Mouse (Mus musculus) embryonic facial prominence, embryonic 11.5 days (tissue): ENCODE measurements around the gene Map2. TPM values are rescaled to one million over a fixed set of nuclear protein-coding genes. Genes with fewer than 3 reads are reported as not detected.

Experiments
- ATAC-seq: fragments of 200-750 bp; cut with Nextera tagmentation; replicated peaks from 2 replicates; pipeline ENCODE4 v1.8.0; 2017; ENCODE audit warnings: low read depth; ENCODE audit not compliant: insufficient number of reproducible peaks, low FRiP score, low TSS enrichment
- DNase-seq: peaks from one replicate; pipeline ENCODE4 v3.0.0-alpha.2; 2015; ENCODE audit warnings: low spot score
- H3K27ac ChIP-seq: fragments of 300-500 bp; sonication (generic); replicated peaks from 2 replicates; pipeline ENCODE4 v1.5.1; 2014; ENCODE audit warnings: mild to moderate bottlenecking, low read depth, low read length, control low read depth
- H3K27me3 ChIP-seq: fragments of 300-500 bp; sonication (generic); 2 replicates; pipeline ENCODE4 v1.6.1; 2014; ENCODE audit warnings: mild to moderate bottlenecking, low read length, moderate library complexity, mixed read lengths; ENCODE audit not compliant: control insufficient read depth, insufficient read depth
- H3K36me3 ChIP-seq: fragments of 300-500 bp; sonication (generic); replicated peaks from 2 replicates; pipeline ENCODE4 v1.6.1; 2014; ENCODE audit warnings: low read depth, mild to moderate bottlenecking, low read length, moderate library complexity, mixed read lengths; ENCODE audit not compliant: control insufficient read depth, insufficient read depth
- H3K4me1 ChIP-seq: fragments of 300-500 bp; sonication (generic); 2 replicates; pipeline ENCODE4 v1.6.1; 2014; ENCODE audit warnings: low read length, mixed read lengths; ENCODE audit not compliant: control insufficient read depth, insufficient read depth
- H3K4me2 ChIP-seq: fragments of 300-500 bp; sonication (generic); 2 replicates; pipeline ENCODE4 v1.6.1; 2014; ENCODE audit warnings: low read depth, mild to moderate bottlenecking, control low read depth, low read length, moderate library complexity
- H3K4me3 ChIP-seq: fragments of 300-500 bp; sonication (generic); 2 replicates; pipeline ENCODE4 v1.5.1; 2014; ENCODE audit warnings: low read depth, low read length, control low read depth
- H3K9ac ChIP-seq: fragments of 300-500 bp; sonication (generic); replicated peaks from 2 replicates; pipeline ENCODE4 v1.6.1; 2014; ENCODE audit warnings: mild to moderate bottlenecking, control low read depth, low read length
- H3K9me3 ChIP-seq: fragments of 300-500 bp; sonication (generic); replicated peaks from 2 replicates; pipeline ENCODE4 v1.6.1; 2016; ENCODE audit warnings: mild to moderate bottlenecking, low read length, inconsistent platforms, mixed read lengths; ENCODE audit not compliant: control insufficient read depth
- WGBS: fragments of 180-500 bp; shearing (Covaris S2); extraction: QIAGEN DNeasy Blood & Tissue Kit; methylation state at CpG from one replicate; pipeline ENCODE4 v1.1.7; 2014; 5-methylcytosine and 5-hydroxymethylcytosine counted together
- polyA plus RNA-seq: library from polyadenylated mRNA; unstranded; fragments of >200 nt; fragmentation: Nextera tagmentation; extraction: Ambion mirVana; gene quantifications from 2 replicates; pipeline ENCODE4 v1.2.1, GENCODE M21; 2014

Gene Map2
- polyA plus RNA-seq, 1 experiment from 2014 or later = 38.0 TPM

DNA sequence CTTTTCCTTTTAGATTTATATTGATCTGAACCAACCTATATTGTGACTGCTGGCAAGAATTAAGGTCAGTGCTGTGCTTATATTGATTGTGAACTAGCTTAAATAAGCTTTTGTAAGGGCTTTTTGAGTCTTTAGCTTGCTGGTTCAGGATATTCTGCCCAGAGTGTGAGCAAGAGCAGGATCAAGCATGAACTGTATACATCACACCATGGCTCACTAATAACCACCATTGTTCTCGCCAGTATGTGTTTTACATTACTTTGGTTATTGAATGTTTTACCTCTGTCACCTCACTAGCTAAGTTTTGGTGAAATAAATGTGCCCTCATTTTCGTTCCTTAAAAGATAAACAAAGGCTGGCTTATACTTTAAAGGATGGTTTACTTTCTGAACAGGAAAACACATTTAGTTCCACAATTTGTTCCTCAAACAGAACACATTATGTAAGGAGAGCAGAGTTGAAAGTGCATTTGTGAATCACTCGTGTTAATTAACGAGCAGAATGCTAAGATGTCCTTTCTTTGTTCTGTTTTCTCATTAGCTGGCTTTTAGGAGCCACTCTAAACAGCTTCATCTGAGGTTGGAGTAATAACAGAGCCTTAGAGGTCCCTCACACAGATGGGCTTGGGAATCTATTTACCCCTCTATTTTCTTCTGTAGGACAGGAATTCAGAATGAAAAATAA, 76.7 kb downstream of the Map2 start:
- no peak for DNase-seq
- no peak for ATAC-seq
- Histone ChIP-seq H3K36me3 (no peaks in the 10 kb centered on the region), H3K9me3 (no peaks in the 10 kb centered on the region), H3K4me1 (no peaks in the 10 kb centered on the region), H3K27ac (no peak overlapping the region), H3K27me3 (no peaks in the 10 kb centered on the region), H3K4me2 (no peak overlapping the region), H3K9ac (no peak overlapping the region), H3K4me3 (no peak overlapping the region)
- WGBS = 46% methylated on average over 4 of the region's 4 CpGs

DNA sequence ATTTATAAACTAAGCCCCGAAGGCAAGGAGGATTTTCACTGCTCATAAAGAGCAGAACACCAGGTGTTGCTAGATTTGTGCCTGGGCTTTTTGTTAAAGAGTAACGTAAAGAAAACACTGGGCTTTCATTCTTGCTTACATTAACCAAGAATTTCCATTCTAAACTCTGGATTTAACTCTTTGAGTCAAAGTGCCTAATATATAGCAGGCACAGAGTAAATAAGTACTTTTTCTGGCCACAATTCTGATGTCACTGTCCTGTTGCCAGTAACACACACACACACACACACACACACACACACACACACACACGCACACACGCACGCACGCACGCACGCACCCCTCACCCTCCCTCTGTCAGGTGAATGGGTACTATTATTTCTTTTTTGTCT, 77.3 kb downstream of the Map2 start:
- Histone ChIP-seq H3K4me2 (no peak overlapping the region), H3K27ac (no peak overlapping the region), H3K9me3 (no peaks in the 10 kb centered on the region), H3K9ac (no peak overlapping the region), H3K4me3 (no peak overlapping the region), H3K27me3 (no peaks in the 10 kb centered on the region), H3K36me3 (no peaks in the 10 kb centered on the region), H3K4me1 (no peaks in the 10 kb centered on the region)
- DNase-seq (no peak), ATAC-seq (no peak)
- 81% methylated on average over 8 of the region's 8 CpGs for WGBS

DNA sequence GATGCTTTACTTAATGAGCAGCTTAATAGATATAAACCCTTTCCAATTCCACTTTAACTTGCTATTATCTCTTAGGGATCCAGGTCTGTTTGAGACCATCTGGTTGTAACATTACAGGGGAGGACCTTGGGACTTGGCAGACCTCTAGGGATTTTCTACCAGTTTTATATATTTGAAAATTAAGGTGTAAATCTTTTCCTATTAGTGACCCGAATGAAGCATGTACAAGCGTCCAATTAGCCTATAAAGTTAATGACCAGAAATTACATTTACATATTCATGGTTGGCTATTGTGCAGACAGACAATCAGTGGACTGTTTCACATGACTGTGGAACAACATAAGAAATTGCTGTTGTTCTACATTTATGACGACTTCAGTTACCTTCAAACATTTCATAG, 88.1 kb downstream of the Map2 start:
- no peak overlapping the region for H3K4me3 ChIP-seq
- H3K9me3 ChIP-seq = no peaks in the 10 kb centered on the region
- DNase-seq (no peak), ATAC-seq (no peak)
- no peak overlapping the region for H3K27ac ChIP-seq
- no peaks in the 10 kb centered on the region for H3K36me3 ChIP-seq
- no peak overlapping the region for H3K9ac ChIP-seq
- H3K4me1 ChIP-seq = no peaks in the 10 kb centered on the region
- 79% methylated on average over 3 of the region's 3 CpGs for WGBS
- no peaks in the 10 kb centered on the region for H3K27me3 ChIP-seq
- H3K4me2 ChIP-seq = no peak overlapping the region

DNA sequence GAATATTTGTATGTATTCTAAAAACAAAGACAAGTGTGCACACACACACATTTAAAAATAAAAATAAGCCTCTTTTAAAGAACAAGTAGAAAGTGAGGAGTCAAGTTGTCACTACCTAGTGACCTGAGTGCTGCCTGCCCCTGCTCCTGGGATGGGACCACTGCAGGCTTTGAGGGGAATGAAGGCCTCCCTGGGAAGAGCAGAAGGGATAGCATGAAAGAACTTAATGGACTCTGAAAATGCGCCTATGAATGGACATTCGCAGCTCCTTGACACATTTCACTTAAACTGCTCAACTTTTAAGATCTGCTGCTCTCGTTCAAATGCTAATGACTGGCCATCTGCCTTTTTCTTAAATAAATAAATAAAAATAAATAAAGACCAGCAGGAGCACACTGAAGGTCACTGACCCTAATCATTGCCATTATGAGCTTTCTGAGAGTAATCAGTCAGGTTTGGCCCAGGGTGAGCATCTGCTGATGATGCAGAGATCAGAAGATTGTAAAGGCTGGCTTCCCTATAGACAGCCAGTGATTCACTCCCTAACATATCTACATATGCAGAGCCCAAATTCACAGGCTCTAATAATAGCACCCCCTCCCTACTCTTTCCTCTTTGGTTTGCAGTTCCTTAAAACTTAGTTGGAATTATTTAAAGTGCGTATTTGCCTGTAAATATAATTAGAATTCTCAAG, 91.3 kb downstream of the Map2 start:
- H3K4me3 ChIP-seq = no peak overlapping the region
- ATAC-seq (no peak), DNase-seq (no peak)
- H3K4me1 ChIP-seq = no peaks in the 10 kb centered on the region
- H3K9me3 ChIP-seq = no peaks in the 10 kb centered on the region
- no peak overlapping the region for H3K27ac ChIP-seq
- H3K4me2 ChIP-seq = no peak overlapping the region
- H3K27me3 ChIP-seq = no peaks in the 10 kb centered on the region
- 49% methylated on average over 4 of the region's 4 CpGs for WGBS
- H3K36me3 ChIP-seq = no peaks in the 10 kb centered on the region
- no peak overlapping the region for H3K9ac ChIP-seq

- H3K4me2 ChIP-seq = no peak overlapping the region
- DNase-seq = no peak
Measured at GRCm38 (mm10) chr1:66277663-66278062, 102.6 kb downstream of the Map2 start.

DNA sequence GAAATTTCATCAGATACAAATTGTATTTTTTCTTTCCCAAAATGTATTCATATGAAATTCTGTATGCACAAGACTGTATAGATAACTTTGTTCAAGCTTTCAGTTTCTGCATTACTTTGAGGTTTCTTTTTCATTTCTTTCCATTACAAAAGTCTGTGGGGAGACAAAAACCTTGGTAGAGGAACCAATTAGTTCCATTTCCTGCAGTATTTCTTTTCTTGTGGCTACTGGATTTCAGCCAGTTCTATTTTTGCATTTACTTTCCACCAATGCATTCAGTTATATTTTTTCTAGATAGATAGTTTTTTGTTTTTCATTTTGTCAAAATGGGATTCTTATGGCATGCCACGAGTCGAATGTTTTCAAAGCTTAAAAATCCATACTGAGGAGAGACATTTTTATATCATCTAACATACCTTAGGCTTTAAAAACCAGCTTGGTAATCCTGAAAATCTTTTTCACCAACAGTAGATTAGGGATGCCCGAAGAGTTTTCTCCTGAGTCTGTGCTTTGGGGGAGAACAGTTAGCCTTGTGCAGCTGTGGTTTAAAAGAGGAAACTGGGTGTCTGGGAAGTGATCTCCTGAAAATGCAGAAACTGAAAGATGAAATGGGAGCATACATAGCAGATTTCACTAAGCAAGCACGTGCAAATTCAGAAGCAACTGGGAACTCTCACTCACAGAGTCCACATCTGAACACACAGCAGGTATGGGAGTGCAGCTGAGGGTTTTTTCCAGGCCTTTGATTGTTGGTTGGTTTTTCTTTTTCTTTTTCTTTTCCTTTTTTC, 104.3 kb downstream of the Map2 start:
- Histone ChIP-seq H3K36me3 (no peaks in the 10 kb centered on the region), H3K4me2 (no peak overlapping the region), H3K9me3 (no peaks in the 10 kb centered on the region), H3K9ac (no peak overlapping the region), H3K27me3 (no peaks in the 10 kb centered on the region), H3K27ac (no peak overlapping the region), H3K4me1 (no peaks in the 10 kb centered on the region), H3K4me3 (no peak overlapping the region)
- WGBS = 74% methylated on average over 4 of the region's 4 CpGs
- no peak for ATAC-seq
- DNase-seq = no peak

More at GRCm38 (mm10) chr1:66277663-66278062, 102.6 kb downstream of the Map2 start:
- H3K9me3 ChIP-seq = no peaks in the 10 kb centered on the region
- ATAC-seq = no peak
- H3K4me3 ChIP-seq = no peak overlapping the region
- H3K4me1 ChIP-seq = no peaks in the 10 kb centered on the region
- H3K27me3 ChIP-seq = no peaks in the 10 kb centered on the region
- H3K36me3 ChIP-seq = no peaks in the 10 kb centered on the region
- H3K9ac ChIP-seq = no peak overlapping the region
- 94% methylated on average over 3 of the region's 5 CpGs for WGBS
- H3K27ac ChIP-seq = no peak overlapping the region

DNA sequence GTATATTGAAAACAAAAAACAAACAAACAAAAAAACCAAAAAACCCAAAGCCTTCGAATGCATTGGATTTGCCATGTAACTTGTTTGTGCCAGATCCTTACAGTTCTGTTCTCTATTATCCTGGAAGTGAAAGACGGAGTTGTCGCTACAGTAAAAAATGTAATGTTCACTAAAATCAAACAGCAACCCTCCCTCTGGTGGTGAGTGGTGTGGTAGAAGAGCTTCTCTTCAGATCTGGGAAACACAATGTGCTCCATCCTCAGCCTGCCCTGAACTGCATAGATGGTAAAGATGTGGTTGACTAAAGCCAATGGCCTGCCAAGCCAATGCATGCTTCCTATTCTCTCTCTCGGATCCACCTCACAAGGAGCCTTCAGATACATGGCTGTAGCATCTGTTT, 105.1 kb downstream of the Map2 start:
- Histone ChIP-seq H3K4me3 (no peak overlapping the region), H3K36me3 (no peaks in the 10 kb centered on the region), H3K9ac (no peak overlapping the region), H3K4me2 (no peak overlapping the region), H3K9me3 (no peaks in the 10 kb centered on the region), H3K4me1 (no peaks in the 10 kb centered on the region), H3K27ac (no peak overlapping the region), H3K27me3 (no peaks in the 10 kb centered on the region)
- WGBS = 89% methylated on average over 4 of the region's 4 CpGs
- DNase-seq (no peak), ATAC-seq (no peak)

DNA sequence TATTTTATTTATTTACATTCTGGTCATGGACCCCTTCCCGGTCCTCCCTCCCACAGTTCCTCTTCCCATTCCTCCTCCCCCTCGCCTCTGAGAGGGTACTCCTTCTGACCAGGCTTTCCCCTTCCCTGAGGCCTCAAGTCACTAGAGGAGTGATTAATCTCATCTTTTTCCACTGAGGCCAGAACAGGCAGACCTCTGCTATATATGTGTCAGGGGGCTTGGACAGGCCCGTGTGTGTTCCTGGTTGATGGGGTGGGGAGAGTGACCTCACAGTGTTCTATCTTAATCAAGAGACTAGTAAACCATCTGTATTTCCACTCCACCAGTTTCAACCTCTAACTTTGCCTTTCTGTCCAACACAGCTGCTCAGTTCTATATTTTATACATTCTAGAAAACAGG, 107.4 kb downstream of the Map2 start:
- H3K9me3 ChIP-seq = no peaks in the 10 kb centered on the region
- 71% methylated on average over 3 of the region's 3 CpGs for WGBS
- no peaks in the 10 kb centered on the region for H3K27me3 ChIP-seq
- no peak overlapping the region for H3K27ac ChIP-seq
- no peak for DNase-seq
- H3K4me2 ChIP-seq = no peak overlapping the region
- no peaks in the 10 kb centered on the region for H3K4me1 ChIP-seq
- H3K9ac ChIP-seq = no peak overlapping the region
- ATAC-seq = no peak
- H3K36me3 ChIP-seq = no peaks in the 10 kb centered on the region
- no peak overlapping the region for H3K4me3 ChIP-seq
